Mouse (Mus musculus) R1 (cell line): Measurements from ENCODE around the gene Esrrg.

ENCODE experiments used
- DNase-seq: peaks from one replicate; pipeline ENCODE4 v3.0.0-alpha.2; 2018; ENCODE audit warnings: low read depth, low spot score

Gene Esrrg

GRCm38 (mm10) chr1:188260259-188261107 lies 651.9 kb downstream of the Esrrg start:
- DNase-seq = peak; percentile 24

- DNase-seq = no peak
Measured at GRCm38 (mm10) chr1:188261903-188262682, 653.5 kb downstream of the Esrrg start, which contains the start of gene Ush2a. Gene Ush2a, plus strand, starts transcription at chr1:188262023.
